Mouse (Mus musculus): ENCODE results near the gene Gstk1.
A peak's percentile ranks its signal among the peaks of the same experiment; 100 is the strongest.

The Gstk1 gene

DNA sequence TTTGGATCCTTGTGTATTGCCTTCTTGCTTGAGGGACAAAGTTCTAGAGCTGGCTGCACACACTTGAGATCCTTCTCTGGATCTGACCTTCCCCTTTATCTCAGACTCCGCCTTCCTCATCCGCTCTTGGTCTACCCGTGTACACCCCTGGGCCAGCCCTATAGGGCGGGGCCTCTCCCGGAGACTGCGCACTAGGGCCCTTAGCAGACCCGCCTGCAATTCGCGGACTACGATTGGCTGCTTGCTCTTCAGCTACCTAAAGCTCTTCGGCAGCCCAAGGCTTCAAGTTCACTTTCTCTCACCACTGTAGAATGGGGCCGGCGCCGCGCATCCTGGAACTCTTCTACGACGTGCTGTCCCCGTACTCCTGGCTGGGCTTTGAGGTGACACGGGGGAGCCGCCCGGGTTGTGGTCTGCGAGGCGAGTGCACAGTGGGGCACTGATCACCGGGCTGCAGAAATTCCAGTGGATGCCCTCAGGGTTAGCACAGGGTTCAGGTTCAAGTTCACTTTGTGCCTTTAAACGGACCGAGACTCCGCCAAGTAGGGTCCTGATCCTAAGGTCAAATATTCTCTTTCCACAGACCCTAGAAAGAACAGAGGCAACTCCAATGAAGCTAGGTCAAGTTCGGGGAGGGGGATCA is at the start of gene Gstk1:
Gene Gstk1 (plus strand): TSS at position 225 of the 643 bp plus-strand sequence.
- DNase-seq = peak; percentile 90 to 92

- peak; percentile 6 to 24 for DNase-seq
Measured at GRCm38 (mm10) chr6:42197710-42198109, 48.0 kb upstream of the Gstk1 start.

- DNase-seq = no peak
Measured at GRCm38 (mm10) chr6:42199498-42199897, 46.2 kb upstream of the Gstk1 start.

GRCm38 (mm10) chr6:42215028-42215427 is 30.7 kb upstream of the Gstk1 start, which contains the start of gene Tas2r144:
TSS of gene Tas2r144 (plus strand) at chr6:42215328.
- DNase-seq = no peak

GRCm38 (mm10) chr6:42222286-42222685 is 23.4 kb upstream of the Gstk1 start:
- DNase-seq = peak in 1 of 2 experiments; percentile 24

- DNase-seq = no peak
Measured at GRCm38 (mm10) chr6:42225046-42225445, 20.7 kb upstream of the Gstk1 start.

DNA sequence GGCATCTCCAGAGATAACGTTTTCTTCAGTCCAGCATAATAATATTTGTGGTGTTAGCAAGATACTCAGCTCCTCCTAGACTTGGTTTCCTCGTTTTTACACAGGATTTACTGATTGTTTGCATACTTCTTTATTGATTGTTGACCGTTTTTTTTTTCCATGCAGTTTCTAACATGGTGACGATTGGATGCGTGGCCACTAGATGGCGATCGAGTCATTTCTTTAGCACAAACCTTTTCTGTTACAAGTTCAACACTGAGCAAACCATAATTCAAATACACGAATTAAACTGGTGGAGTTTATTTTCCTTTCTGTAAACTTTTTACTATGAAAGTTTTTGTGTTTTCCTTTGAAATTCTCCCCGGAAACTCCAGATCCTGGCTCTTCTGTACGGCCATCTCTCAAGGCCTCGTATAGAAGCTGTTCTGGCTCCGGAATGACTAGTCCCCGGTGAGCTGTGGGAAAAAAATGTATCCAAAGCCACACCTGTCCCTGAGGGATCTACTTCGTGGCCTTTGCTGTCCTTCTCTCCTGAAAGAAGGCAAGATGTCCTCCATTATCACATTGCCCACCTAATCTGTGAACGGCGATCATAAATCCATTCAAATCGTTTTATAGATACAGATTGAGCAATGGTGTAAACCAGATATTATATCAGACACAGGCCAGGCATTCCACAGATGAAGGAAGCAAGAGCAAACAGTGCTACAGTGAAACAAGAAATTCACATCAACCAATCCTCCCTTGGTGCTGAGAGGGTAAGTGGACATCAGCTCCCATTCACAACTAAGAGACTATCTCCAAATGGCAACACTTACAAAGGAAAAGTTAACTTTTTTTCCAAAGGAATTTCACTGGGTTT is 18.3 kb upstream of the Gstk1 start:
- DNase-seq = peak in 1 of 2 experiments; percentile 79

GRCm38 (mm10) chr6:42229610-42230009 is 16.1 kb upstream of the Gstk1 start:
- no peak for DNase-seq

DNA sequence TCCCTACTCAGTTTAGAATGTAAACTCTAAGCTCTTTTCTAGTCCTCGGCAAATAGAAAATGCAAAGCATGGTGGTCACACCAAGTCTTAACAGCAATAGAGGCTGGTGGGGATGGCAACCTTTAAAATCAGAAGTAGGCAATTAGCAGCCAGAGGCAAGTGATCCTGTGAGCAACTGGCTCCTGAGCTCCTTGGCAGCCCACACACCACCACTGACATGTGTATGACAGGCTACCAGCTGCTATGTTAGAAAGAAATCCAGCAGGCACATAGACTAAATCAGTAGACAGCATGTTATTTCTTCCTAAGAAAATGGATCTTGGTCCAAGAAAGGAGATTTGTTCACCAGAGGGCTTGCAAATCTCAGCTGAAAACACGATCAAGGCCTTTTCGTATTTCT is 14.5 kb upstream of the Gstk1 start:
- DNase-seq = no peak

DNA sequence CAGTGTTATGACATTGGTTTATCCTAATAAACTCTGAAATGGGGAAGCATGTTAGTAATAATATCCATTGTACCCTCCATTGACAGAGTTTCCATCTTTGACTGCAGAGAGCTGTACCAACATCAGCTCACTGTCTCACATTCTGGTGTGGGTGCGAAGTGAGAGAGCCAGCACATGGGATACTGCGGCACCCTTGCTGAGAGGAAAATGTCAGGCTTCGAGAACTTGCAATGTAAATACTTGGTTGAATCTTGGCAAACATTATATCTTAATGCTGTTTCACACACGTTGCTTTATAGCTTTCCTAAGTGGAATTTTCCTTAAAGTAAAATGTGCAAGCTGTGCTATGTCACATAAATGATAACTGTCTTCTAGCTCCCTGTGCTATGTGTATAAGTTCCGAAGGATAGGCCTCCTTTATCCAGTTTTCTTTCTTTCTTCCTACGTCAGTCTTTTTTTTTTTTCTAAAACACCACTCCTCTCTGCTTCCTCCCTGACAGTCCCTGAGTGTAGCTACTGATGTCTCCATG is 8.4 kb upstream of the Gstk1 start:
- no peak for DNase-seq

DNA sequence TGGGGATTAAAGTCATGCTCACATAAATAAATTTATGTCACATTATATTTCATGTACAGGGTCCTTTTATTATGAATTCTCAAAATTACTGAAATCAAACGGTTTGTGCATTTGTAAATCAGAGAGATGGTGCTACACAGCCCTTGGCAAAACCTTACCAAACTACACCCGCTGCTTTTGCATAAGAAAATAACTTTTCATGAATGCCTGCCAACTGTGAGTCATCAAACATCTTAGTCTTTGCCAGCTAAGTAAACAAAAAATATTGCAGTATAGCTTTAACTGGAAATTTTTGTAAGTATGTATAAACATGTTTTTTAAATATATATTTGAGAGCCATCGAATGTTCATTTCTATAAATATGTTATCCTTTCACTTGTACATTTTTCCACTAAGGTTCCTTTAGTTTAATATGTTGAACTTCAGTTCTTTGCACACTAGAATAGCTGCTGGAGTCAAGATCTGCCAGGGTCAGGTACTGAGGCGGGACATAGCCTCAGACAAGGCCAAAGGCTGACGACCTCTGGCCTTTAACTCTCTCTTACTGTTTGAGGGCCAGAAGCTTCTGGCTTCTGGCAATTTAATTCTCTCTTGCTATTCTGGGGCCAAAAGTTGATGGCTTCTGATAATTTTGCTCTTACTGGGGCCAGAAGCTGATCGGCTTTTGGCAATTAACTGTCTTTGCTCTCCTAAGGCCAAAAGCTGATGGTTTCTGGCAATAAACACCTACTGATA is 4.3 kb upstream of the Gstk1 start:
- DNase-seq = no peak

GRCm38 (mm10) chr6:42247173-42247572 is 1.4 kb downstream of the Gstk1 start:
- peak; percentile 40 to 60 for DNase-seq

- no peak for DNase-seq
Measured at GRCm38 (mm10) chr6:42247981-42248380, 2.2 kb downstream of the Gstk1 start.

GRCm38 (mm10) chr6:42251791-42252190 is 6.1 kb downstream of the Gstk1 start:
- no peak for DNase-seq

- DNase-seq = no peak
Measured at GRCm38 (mm10) chr6:42253103-42253502, 7.4 kb downstream of the Gstk1 start.

- peak; percentile 61 to 74 for DNase-seq
Measured at GRCm38 (mm10) chr6:42257303-42257863, 11.6 kb downstream of the Gstk1 start.

DNA sequence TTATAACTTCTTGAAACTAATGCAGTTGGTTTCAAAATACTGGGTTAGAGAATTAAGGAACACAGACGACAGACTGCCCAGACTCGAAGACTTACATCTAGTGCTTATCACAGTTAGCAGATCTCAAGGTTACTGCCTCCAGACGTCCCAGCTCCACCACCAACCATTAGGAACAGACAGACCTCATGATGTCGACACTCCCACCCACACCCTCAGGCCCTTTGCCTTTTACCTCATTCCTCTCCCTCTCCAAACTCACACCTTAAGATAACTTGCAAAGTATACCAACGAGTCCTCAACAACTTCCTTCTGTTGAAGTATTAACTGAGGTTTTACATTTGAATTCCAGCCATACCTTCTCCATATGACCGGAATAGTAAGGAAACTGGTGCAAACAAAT is 14.7 kb downstream of the Gstk1 start:
- no peak for DNase-seq

DNA sequence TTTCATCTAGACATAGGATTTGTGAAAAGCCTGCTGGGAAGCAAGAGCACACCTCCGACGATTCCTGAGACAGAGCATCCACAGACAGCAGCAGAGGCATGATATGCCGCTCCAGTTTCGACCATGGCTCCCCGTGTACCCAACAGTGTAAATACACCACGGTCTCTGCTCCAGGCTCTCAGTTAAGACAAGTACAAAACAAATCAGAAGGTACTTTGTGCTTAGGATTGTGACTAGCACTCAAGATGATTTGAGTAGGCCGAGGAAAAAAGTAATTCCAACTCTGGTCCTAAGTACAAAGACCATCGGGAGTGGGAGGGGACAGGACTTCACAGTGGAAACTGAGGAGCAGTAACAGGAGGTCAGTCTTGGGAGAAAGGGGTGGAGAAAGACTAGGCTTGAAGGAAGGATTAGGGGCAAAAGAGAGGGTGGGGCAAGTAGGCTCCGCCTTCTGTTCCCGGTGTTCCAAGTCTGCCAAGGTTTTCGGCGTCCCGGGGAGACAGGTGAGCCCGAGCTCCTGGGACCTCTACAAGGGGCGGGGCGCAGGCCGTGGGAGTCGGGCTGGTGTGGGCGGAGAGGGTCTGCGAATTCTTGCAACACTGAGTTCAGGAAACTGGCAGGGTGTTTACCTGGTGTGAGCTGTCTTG is 15.9 kb downstream of the Gstk1 start, which contains the start of gene Tmem139:
Gene Tmem139 (plus strand): TSS at position 447 of the 647 bp plus-strand sequence.
- DNase-seq = peak; percentile 77 to 86

DNA sequence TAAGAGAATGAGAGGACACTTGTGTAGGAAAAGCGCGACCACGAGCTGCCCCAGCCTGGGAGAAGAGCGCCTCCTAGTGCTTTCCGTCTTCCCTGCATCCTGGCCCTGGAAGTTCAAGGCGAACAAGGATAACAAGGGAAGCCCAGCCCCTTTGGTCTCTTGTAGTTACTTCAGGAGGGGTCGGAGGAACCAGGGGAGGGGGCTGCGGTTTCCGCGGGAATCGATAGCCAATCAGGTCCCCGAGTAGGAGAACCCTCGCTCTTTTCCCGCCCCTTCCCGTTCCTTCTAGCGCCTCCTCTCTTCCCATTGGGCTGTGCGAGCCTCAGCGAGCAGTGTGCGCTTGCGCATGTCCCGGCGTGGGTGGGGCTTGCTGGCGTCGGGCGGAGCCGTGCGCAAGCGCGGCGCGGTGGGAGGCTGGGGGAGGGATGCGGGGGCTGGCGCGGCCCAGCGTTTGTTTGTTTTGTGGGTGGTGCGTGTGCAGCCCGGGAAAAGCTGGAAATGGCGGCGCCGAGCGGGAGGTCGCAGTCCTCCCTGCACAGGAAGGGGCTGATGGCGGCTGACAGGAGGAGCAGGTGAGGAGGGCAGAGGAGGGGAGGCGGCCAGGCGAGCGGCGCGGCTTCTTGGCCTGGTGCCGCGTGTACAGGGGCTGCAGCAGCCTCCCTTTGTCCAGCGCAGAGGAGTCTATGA is 19.0 kb downstream of the Gstk1 start, which contains the start of gene Casp2:
Gene Casp2 (plus strand): TSS at position 360 of the 687 bp plus-strand sequence.
- peak; percentile 98 to 99 for DNase-seq

- DNase-seq = no peak
Measured at GRCm38 (mm10) chr6:42265391-42266330, 19.9 kb downstream of the Gstk1 start.

Measured in kidney, adult 8-10 months (tissue).